In the genomic region with DNA sequence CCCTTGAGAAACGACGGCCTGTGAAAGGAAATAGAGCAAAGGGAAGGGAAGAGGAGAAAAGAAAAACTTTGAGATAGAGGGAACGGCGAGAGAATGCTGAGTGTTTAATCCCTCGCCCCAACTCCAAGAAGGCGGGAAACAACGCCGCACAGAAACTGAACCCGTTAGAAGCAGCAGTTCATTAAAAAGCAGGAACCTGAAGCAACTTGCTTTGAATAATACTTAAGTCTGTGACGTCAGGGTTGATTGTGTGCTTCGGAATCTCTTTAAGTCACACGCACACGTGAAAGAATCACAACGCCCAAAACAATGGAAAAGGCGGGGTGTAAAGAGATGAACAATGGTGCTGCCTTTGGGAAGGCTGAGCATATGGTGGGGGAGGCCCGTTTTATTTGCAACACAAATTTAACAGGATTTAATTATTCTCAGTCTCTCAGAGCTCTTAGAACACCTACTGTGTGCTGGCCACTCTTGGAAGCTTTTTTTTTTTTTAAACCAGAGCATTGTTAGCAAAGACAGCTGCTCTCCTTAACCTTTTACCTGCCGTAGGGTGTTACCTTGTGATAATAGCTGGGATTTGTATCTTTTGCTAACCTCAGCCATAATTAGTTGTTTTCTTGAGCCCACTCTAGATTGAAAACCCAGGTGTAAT, we compare ENCODE assay signal across 8 mouse cellular contexts. TPM values are rescaled to one million over a fixed set of nuclear protein-coding genes. Genes with fewer than 3 reads are reported as not detected.
DNase-seq lines count a peak whose midpoint lies in the region; ATAC-seq lines count a peak whose summit lies in the region.

A gene (minus strand): TSS at position 213 of the 652 bp plus-strand sequence.

- H3K4me1 ChIP-seq in embryonic facial prominence, embryonic 15.5 days, result peaks cover 14% of the 10 kb centered on the region
- H3K4me1 ChIP-seq in midbrain, embryonic 15.5 days, result peaks cover 27% of the 10 kb centered on the region

- peak; percentile 15 to 19 for DNase-seq in kidney, adult 8-10 months
- DNase-seq in kidney, adult 18-20 months, result no peak
- DNase-seq in NIH3T3 (ENCODE audit: low read depth), result peak; percentile 65
- DNase-seq in heart, postnatal 14 days, result peak; percentile 5 to 15
- no peak for DNase-seq in left cerebral cortex, postnatal 4 days
- DNase-seq in right cerebral cortex, postnatal 14 days, result no peak

- no peaks in the 10 kb centered on the region for H3K9me3 ChIP-seq in embryonic facial prominence, embryonic 15.5 days (replicated peaks)
- no peaks in the 10 kb centered on the region for H3K9me3 ChIP-seq in midbrain, embryonic 15.5 days

- 0 out of 2 replicates have a peak, but pooled peaks cover 7% of the 10 kb centered on the region for H3K36me3 ChIP-seq in embryonic facial prominence, embryonic 15.5 days
- peaks cover 3% of the 10 kb centered on the region; the same call in 1 of the 2 replicates for H3K36me3 ChIP-seq in midbrain, embryonic 15.5 days (replicated peaks)

- no peaks in the 10 kb centered on the region for H3K27me3 ChIP-seq in embryonic facial prominence, embryonic 15.5 days
- no peaks in the 10 kb centered on the region for H3K27me3 ChIP-seq in midbrain, embryonic 15.5 days (replicated peaks)

- peak within 1 kb of the TSS; percentile 96 for H3K27ac ChIP-seq in embryonic facial prominence, embryonic 15.5 days (replicated peaks)
- H3K27ac ChIP-seq in midbrain, embryonic 15.5 days, result peak within 1 kb of the TSS; percentile 97

- peak within 1 kb of the TSS; percentile 63 for H3K4me2 ChIP-seq in embryonic facial prominence, embryonic 15.5 days (replicated peaks)
- peak within 1 kb of the TSS; percentile 63 for H3K4me2 ChIP-seq in midbrain, embryonic 15.5 days

- H3K4me3 ChIP-seq in embryonic facial prominence, embryonic 15.5 days (replicated peaks), result peak within 1 kb of the TSS; percentile 70
- peak within 1 kb of the TSS; percentile 67 for H3K4me3 ChIP-seq in midbrain, embryonic 15.5 days

- WGBS in embryonic facial prominence, embryonic 15.5 days, result 1% methylated on average over 17 of the region's 17 CpGs
- under 1% methylated on average over 17 of the region's 17 CpGs for WGBS in midbrain, embryonic 15.5 days

- peak within 1 kb of the TSS; percentile 60 for H3K9ac ChIP-seq in embryonic facial prominence, embryonic 15.5 days
- H3K9ac ChIP-seq in midbrain, embryonic 15.5 days, result peak within 1 kb of the TSS; percentile 75

- intact Hi-C loops in heart, postnatal 14 days (cut with DNase I), result loop anchor here (5.0 kb wide), 1 partner anchor 52 kb away; no protein-coding TSS in a partner anchor
- intact Hi-C loops in left cerebral cortex, postnatal 4 days (cut with DNase I), result no loop called here

- peak; percentile 16; the same call in 1 of the 2 replicates for ATAC-seq in embryonic facial prominence, embryonic 15.5 days (ENCODE audit: insufficient number of reproducible peaks, low FRiP score, low TSS enrichment, low read depth)
- peak; percentile 77 for ATAC-seq in midbrain, embryonic 15.5 days (replicated peaks)

RNA-seq across cellular contexts. Expression of the gene that starts here (rescaled TPM):
- 17.6 and 19.6 TPM in 2 replicates for polyA plus RNA-seq in embryonic facial prominence, embryonic 15.5 days (2015; fragmentation: Nextera tagmentation; extraction: Ambion mirVana)
- 10 to 100 TPM; 15.4 to 15.9 TPM for total RNA-seq in heart, postnatal 14 days (2021)
- total RNA-seq in left cerebral cortex, postnatal 4 days (2021), result 100 to 1,000 TPM; 107 to 111 TPM
- polyA plus RNA-seq in midbrain, embryonic 15.5 days (2015; fragmentation: Nextera tagmentation; extraction: Ambion mirVana), result 36.1 and 38.6 TPM in 2 replicates

Comparison
In these comparisons a context has a peak if more than half of its experiments do, and no peak if none do; other contexts are left out.
1. RNA of the gene that starts here (total RNA-seq): 107 to 111 TPM in left cerebral cortex, postnatal 4 days; 15.4 to 15.9 TPM in heart, postnatal 14 days; every median in the first group is over 4 times any median in the second.
2. DNase-seq: peak in kidney, adult 8-10 months (2 of 2), NIH3T3 (single experiment) and heart, postnatal 14 days (2 of 2); none in kidney, adult 18-20 months (single experiment), left cerebral cortex, postnatal 4 days (single experiment) and right cerebral cortex, postnatal 14 days (single experiment).